Mouse (Mus musculus): ENCODE measurements around the gene Mpp5.

- TF ChIP-seq CTCF (IDR thresholded peaks at IDR 0.05; ENCODE audit: low read depth, low read length) (no peak), POLR2A (IDR thresholded peaks at IDR 0.05; ENCODE audit: extremely low read depth, insufficient read depth, low read length) (no peak)
Observed at GRCm38 (mm10) chr12:78747406-78747805, 1.3 kb upstream of the Mpp5 start.
